Mouse (Mus musculus): ENCODE measurements around the gene Btn1a1. TPM values are rescaled to one million over a fixed set of nuclear protein-coding genes. Genes with fewer than 3 reads are reported as not detected.

Gene Btn1a1
- polyA plus RNA-seq, 1 experiment from 2014 or later: 0.96 TPM

- Histone ChIP-seq H3K4me1 (ENCODE audit: insufficient read depth) (peaks cover 28% of the 10 kb centered on the region), H3K9ac (replicated peaks) (peak overlapping the region; percentile 38; the same call in 1 of the 2 replicates), H3K27me3 (ENCODE audit: insufficient read depth, low read length) (no peaks in the 10 kb centered on the region), H3K4me3 (ENCODE audit: low read depth, low read length) (no peak overlapping the region), H3K36me3 (replicated peaks; ENCODE audit: insufficient read depth, low read length) (no peaks in the 10 kb centered on the region), H3K9me3 (ENCODE audit: low read length) (no peaks in the 10 kb centered on the region), H3K4me2 (ENCODE audit: low read depth, low read length) (peak overlapping the region; percentile 58), H3K27ac (ENCODE audit: low read depth) (peak overlapping the region; percentile 62)
- 20% methylated on average over 15 of the region's 15 CpGs for WGBS (ENCODE audit: insufficient replicate concordance)
- ATAC-seq (peak; percentile 91), DNase-seq (peak; percentile 26)
- TF ChIP-seq CTCF (IDR thresholded peaks at IDR 0.05; ENCODE audit: low read depth) (no peak), EP300 (IDR thresholded peaks at IDR 0.05; ENCODE audit: low read depth) (peak; percentile 91)
Observed at GRCm38 (mm10) chr13:23459264-23459846, 6.3 kb downstream of the Btn1a1 start.

GRCm38 (mm10) chr13:23453926-23454325 lies 11.8 kb downstream of the Btn1a1 start:
- Histone ChIP-seq H3K27me3 (ENCODE audit: insufficient read depth, low read length) (no peaks in the 10 kb centered on the region), H3K4me1 (ENCODE audit: insufficient read depth) (peaks cover 9% of the 10 kb centered on the region), H3K4me3 (ENCODE audit: low read depth, low read length) (peak overlapping the region; percentile 89), H3K36me3 (replicated peaks; ENCODE audit: insufficient read depth, low read length) (no peaks in the 10 kb centered on the region), H3K4me2 (ENCODE audit: low read depth, low read length) (peak overlapping the region; percentile 68), H3K27ac (ENCODE audit: low read depth) (peak overlapping the region; percentile 89), H3K9ac (replicated peaks) (peak overlapping the region; percentile 86), H3K9me3 (ENCODE audit: low read length) (no peaks in the 10 kb centered on the region)
- DNase-seq: no peak
- no peak for ATAC-seq
- WGBS (ENCODE audit: insufficient replicate concordance): under 1% methylated on average over 9 of the region's 9 CpGs
- TF ChIP-seq CTCF (IDR thresholded peaks at IDR 0.05; ENCODE audit: low read depth): no peak
- TF ChIP-seq EP300 (IDR thresholded peaks at IDR 0.05; ENCODE audit: low read depth): no peak

- no peaks in the 10 kb centered on the region for H3K36me3 ChIP-seq (replicated peaks; ENCODE audit: insufficient read depth, low read length)
- no peaks in the 10 kb centered on the region for H3K9me3 ChIP-seq (ENCODE audit: low read length)
- peak overlapping the region; percentile 89 for H3K4me3 ChIP-seq (ENCODE audit: low read depth, low read length)
- peak overlapping the region; percentile 68 for H3K4me2 ChIP-seq (ENCODE audit: low read depth, low read length)
- peak overlapping the region; percentile 89 for H3K27ac ChIP-seq (ENCODE audit: low read depth)
- WGBS (ENCODE audit: insufficient replicate concordance): under 1% methylated on average over 25 of the region's 25 CpGs
- ATAC-seq (peak; percentile 81), DNase-seq (peak; percentile 74)
- peaks cover 3% of the 10 kb centered on the region; the same call in 1 of the 2 replicates for H3K4me1 ChIP-seq (ENCODE audit: insufficient read depth)
- no peaks in the 10 kb centered on the region for H3K27me3 ChIP-seq (ENCODE audit: insufficient read depth, low read length)
- H3K9ac ChIP-seq (replicated peaks): peak overlapping the region; percentile 86
- TF ChIP-seq CTCF (IDR thresholded peaks at IDR 0.05; ENCODE audit: low read depth) (no peak), EP300 (IDR thresholded peaks at IDR 0.05; ENCODE audit: low read depth) (peak; percentile 16; the same call in 1 of the 2 replicates)
Observed at GRCm38 (mm10) chr13:23453362-23453862, 12.3 kb downstream of the Btn1a1 start.

GRCm38 (mm10) chr13:23450398-23450797 lies 15.3 kb downstream of the Btn1a1 start:
- peak overlapping the region; percentile 59 for H3K4me3 ChIP-seq (ENCODE audit: low read depth, low read length)
- DNase-seq (peak; percentile 88), ATAC-seq (no peak)
- H3K9me3 ChIP-seq (ENCODE audit: low read length): no peaks in the 10 kb centered on the region
- H3K4me2 ChIP-seq (ENCODE audit: low read depth, low read length): peak overlapping the region; percentile 75
- H3K4me1 ChIP-seq (ENCODE audit: insufficient read depth): no peaks in the 10 kb centered on the region; the same call in 1 of the 2 replicates
- H3K36me3 ChIP-seq (replicated peaks; ENCODE audit: insufficient read depth, low read length): no peaks in the 10 kb centered on the region
- H3K27ac ChIP-seq (ENCODE audit: low read depth): peak overlapping the region; percentile 75; the same call in 1 of the 2 replicates
- H3K27me3 ChIP-seq (ENCODE audit: insufficient read depth, low read length): no peaks in the 10 kb centered on the region
- TF ChIP-seq EP300 (IDR thresholded peaks at IDR 0.05; ENCODE audit: low read depth) (no peak), CTCF (IDR thresholded peaks at IDR 0.05; ENCODE audit: low read depth) (no peak)
- WGBS (ENCODE audit: insufficient replicate concordance): 1% methylated on average over 15 of the region's 15 CpGs
- H3K9ac ChIP-seq (replicated peaks): peak overlapping the region; percentile 52

- no peaks in the 10 kb centered on the region for H3K9me3 ChIP-seq (ENCODE audit: low read length)
- peak overlapping the region; percentile 59 for H3K4me3 ChIP-seq (ENCODE audit: low read depth, low read length)
- H3K4me2 ChIP-seq (ENCODE audit: low read depth, low read length): peak overlapping the region; percentile 75
- no peaks in the 10 kb centered on the region for H3K36me3 ChIP-seq (replicated peaks; ENCODE audit: insufficient read depth, low read length)
- peak; percentile 20 for ATAC-seq
- WGBS (ENCODE audit: insufficient replicate concordance): 1% methylated on average over 24 of the region's 24 CpGs
- DNase-seq: peak; percentile 78
- H3K27me3 ChIP-seq (ENCODE audit: insufficient read depth, low read length): no peaks in the 10 kb centered on the region
- H3K4me1 ChIP-seq (ENCODE audit: insufficient read depth): peaks cover 3% of the 10 kb centered on the region; the same call in 1 of the 2 replicates
- no peak for TF ChIP-seq CTCF (IDR thresholded peaks at IDR 0.05; ENCODE audit: low read depth)
- TF ChIP-seq EP300 (IDR thresholded peaks at IDR 0.05; ENCODE audit: low read depth): no peak
- H3K27ac ChIP-seq (ENCODE audit: low read depth): peak overlapping the region; percentile 75
- H3K9ac ChIP-seq (replicated peaks): peak overlapping the region; percentile 52
Observed at GRCm38 (mm10) chr13:23449235-23450095, 16.2 kb downstream of the Btn1a1 start.

- TF ChIP-seq CTCF (IDR thresholded peaks at IDR 0.05; ENCODE audit: low read depth) (no peak), EP300 (IDR thresholded peaks at IDR 0.05; ENCODE audit: low read depth) (no peak)
- H3K9me3 ChIP-seq (ENCODE audit: low read length): no peaks in the 10 kb centered on the region
- WGBS (ENCODE audit: insufficient replicate concordance): 39% methylated on average over 3 of the region's 3 CpGs
- H3K27ac ChIP-seq (ENCODE audit: low read depth): peak overlapping the region; percentile 75; the same call in 1 of the 2 replicates
- ATAC-seq (no peak), DNase-seq (no peak)
- peak overlapping the region; percentile 75 for H3K4me2 ChIP-seq (ENCODE audit: low read depth, low read length)
- H3K36me3 ChIP-seq (replicated peaks; ENCODE audit: insufficient read depth, low read length): no peaks in the 10 kb centered on the region
- peak overlapping the region; percentile 52 for H3K9ac ChIP-seq (replicated peaks)
- H3K4me1 ChIP-seq (ENCODE audit: insufficient read depth): peaks cover 6% of the 10 kb centered on the region; the same call in 1 of the 2 replicates
- H3K4me3 ChIP-seq (ENCODE audit: low read depth, low read length): no peak overlapping the region
- H3K27me3 ChIP-seq (ENCODE audit: insufficient read depth, low read length): no peaks in the 10 kb centered on the region
Observed at GRCm38 (mm10) chr13:23448758-23449157, 16.9 kb downstream of the Btn1a1 start.
